Mouse (Mus musculus): ENCODE measurements around the gene Mrc2. TPM values are rescaled to one million over a fixed set of nuclear protein-coding genes. Genes with fewer than 3 reads are reported as not detected.

The Mrc2 gene
- total and polyA plus RNA-seq, 2 experiments from 2014 or later = 4.2 to 21.4 TPM

DNA sequence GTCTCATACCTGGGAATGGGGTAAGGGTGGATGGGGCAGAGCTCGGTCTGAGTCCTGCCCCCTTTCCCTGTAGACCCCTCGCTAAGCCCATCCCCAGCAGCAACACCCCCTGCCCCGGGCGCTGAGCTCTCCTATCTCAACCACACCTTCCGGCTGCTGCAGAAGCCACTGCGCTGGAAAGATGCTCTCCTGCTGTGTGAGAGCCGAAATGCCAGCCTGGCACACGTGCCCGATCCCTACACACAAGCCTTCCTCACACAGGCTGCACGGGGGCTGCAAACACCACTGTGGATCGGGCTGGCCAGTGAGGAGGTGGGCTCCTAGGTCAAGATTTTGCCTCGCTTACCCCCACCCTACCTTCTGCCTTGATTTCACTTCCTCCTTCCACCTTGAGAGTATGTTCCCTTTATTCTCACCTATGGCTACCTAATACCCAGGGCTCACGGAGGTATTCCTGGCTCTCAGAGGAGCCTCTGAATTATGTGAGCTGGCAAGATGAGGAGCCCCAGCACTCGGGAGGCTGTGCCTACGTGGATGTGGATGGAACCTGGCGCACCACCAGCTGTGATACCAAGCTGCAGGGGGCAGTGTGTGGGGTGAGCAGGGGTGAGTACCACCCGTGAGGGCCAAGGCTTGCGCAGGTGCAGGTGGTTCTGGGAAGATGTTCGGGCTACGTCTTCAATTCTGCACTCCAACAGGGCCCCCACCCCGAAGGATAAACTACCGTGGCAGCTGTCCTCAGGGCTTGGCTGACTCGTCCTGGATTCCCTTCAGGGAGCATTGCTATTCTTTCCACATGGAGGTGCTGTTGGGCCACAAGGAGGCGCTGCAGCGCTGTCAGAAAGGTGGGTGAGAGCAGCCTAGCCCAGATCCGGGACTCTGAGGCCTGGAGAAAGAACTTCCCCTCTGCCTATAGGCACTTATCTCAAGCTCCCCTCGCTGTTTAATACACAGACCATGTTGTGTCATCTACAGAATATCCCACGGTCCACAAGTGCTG lies 55.0 kb downstream of the Mrc2 start:
- Histone ChIP-seq H3K4me2 (ENCODE audit: low read depth, low read length) (peak overlapping the region; percentile 38), H3K9ac (replicated peaks; ENCODE audit: low read length) (peak overlapping the region; percentile 28; the same call in 1 of the 2 replicates), H3K4me1 (ENCODE audit: insufficient read depth, low read length) (no peaks in the 10 kb centered on the region), H3K4me3 (ENCODE audit: low read length) (no peak overlapping the region), H3K27ac (no peak overlapping the region), H3K36me3 (ENCODE audit: insufficient read depth, low read length) (no peaks in the 10 kb centered on the region), H3K27me3 (ENCODE audit: insufficient read depth, low read length) (no peaks in the 10 kb centered on the region), H3K9me3 (ENCODE audit: low read length) (no peaks in the 10 kb centered on the region)
- ATAC-seq (peak; percentile 85), DNase-seq (ENCODE audit: low spot score) (peak; percentile 94)
- TF ChIP-seq CTCF (IDR thresholded peaks at IDR 0.05; ENCODE audit: low read depth) = peak; percentile 96
- WGBS = 53% methylated on average over 28 of the region's 28 CpGs

DNA sequence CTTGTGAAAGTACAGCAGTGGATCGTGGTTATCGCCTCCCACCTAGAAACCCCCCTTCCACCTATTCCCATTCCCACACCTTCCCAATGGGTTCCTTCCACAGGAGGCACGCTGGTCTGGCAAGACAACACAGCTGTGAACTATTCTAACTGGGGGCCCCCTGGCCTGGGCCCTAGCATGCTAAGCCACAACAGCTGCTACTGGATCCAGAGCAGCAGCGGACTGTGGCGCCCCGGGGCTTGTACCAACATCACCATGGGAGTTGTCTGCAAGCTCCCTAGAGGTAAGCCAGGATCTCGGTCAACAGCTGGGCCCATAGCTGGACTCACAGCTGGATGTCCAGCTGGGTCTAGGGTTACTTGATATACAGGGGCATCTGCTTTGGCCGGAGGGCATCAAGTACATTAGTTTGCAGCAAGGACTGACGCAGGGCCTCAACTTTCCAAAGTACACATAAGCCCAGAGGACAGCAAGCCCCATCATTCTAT lies 56.1 kb downstream of the Mrc2 start:
- Histone ChIP-seq H3K9ac (replicated peaks; ENCODE audit: low read length) (no peak overlapping the region), H3K36me3 (ENCODE audit: insufficient read depth, low read length) (no peaks in the 10 kb centered on the region), H3K4me2 (ENCODE audit: low read depth, low read length) (no peak overlapping the region), H3K4me1 (ENCODE audit: insufficient read depth, low read length) (peaks cover 6% of the 10 kb centered on the region; the same call in 1 of the 2 replicates), H3K27me3 (ENCODE audit: insufficient read depth, low read length) (no peaks in the 10 kb centered on the region), H3K9me3 (ENCODE audit: low read length) (no peaks in the 10 kb centered on the region), H3K4me3 (ENCODE audit: low read length) (no peak overlapping the region), H3K27ac (no peak overlapping the region)
- ATAC-seq (no peak), DNase-seq (ENCODE audit: low spot score) (no peak)
- no peak for TF ChIP-seq CTCF (IDR thresholded peaks at IDR 0.05; ENCODE audit: low read depth)
- WGBS = 94% methylated on average over 9 of the region's 9 CpGs

DNA sequence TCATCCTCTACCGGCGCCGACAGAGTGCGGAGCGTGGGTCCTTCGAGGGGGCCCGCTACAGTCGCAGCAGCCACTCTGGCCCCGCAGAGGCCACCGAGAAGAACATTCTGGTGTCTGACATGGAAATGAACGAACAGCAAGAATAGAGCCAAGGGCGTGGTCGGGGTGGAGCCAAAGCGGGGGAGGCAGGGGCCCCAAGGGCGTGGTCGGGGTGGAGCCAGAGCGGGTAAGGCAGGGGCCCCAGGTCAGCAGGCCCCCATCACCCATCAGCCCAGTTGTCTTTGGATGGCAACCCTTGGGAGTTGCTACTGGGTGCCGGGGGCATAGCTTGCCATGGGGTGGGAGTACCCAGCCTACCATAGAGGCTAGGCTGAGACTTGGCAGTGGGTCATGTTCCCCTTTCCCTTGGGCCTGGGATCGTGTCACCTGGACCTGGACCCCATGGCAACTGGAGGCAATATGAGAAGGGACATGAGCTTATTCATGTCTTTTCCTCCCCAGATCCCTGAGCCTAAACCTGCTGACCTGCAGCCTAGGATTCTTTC lies 57.4 kb downstream of the Mrc2 start:
- ATAC-seq = no peak
- DNase-seq (ENCODE audit: low spot score) = no peak

DNA sequence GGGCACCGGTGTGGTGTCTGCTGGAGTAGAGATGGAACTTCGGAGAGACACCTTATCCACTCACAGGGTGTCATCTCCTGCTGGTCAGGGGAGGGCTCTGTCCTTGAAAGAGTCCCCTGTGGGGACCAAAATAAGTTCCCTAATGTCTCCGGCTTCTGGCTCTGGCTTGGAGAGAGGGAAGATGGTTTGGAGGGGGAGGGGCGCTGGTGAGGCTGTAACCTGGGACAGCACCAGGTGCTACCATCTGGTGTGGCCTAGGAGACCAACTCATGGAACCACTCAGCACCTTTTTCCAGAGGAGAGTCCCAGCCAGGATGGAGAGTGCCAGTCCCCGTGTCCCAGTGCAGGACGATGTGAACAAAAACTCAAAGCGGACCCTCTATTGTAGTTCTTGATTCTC lies 58.2 kb downstream of the Mrc2 start:
- H3K9me3 ChIP-seq (ENCODE audit: low read length) = no peaks in the 10 kb centered on the region
- H3K9ac ChIP-seq (replicated peaks; ENCODE audit: low read length) = no peak overlapping the region
- H3K4me1 ChIP-seq (ENCODE audit: insufficient read depth, low read length) = peaks cover 6% of the 10 kb centered on the region; the same call in 1 of the 2 replicates
- H3K4me3 ChIP-seq (ENCODE audit: low read length) = no peak overlapping the region
- no peak for TF ChIP-seq CTCF (IDR thresholded peaks at IDR 0.05; ENCODE audit: low read depth)
- DNase-seq (ENCODE audit: low spot score) = no peak
- no peak overlapping the region for H3K27ac ChIP-seq
- no peaks in the 10 kb centered on the region for H3K36me3 ChIP-seq (ENCODE audit: insufficient read depth, low read length)
- WGBS = 91% methylated on average over 7 of the region's 7 CpGs
- no peak for ATAC-seq
- H3K27me3 ChIP-seq (ENCODE audit: insufficient read depth, low read length) = no peaks in the 10 kb centered on the region
- H3K4me2 ChIP-seq (ENCODE audit: low read depth, low read length) = no peak overlapping the region

More for the DNA sequence above, 57.4 kb downstream of the Mrc2 start:
- no peak for TF ChIP-seq CTCF (IDR thresholded peaks at IDR 0.05; ENCODE audit: low read depth)
- Histone ChIP-seq H3K4me3 (ENCODE audit: low read length) (no peak overlapping the region), H3K9ac (replicated peaks; ENCODE audit: low read length) (no peak overlapping the region), H3K27me3 (ENCODE audit: insufficient read depth, low read length) (no peaks in the 10 kb centered on the region), H3K9me3 (ENCODE audit: low read length) (no peaks in the 10 kb centered on the region), H3K36me3 (ENCODE audit: insufficient read depth, low read length) (no peaks in the 10 kb centered on the region), H3K4me1 (ENCODE audit: insufficient read depth, low read length) (peaks cover 6% of the 10 kb centered on the region; the same call in 1 of the 2 replicates), H3K4me2 (ENCODE audit: low read depth, low read length) (no peak overlapping the region), H3K27ac (no peak overlapping the region)
- 94% methylated on average over 19 of the region's 19 CpGs for WGBS

DNA sequence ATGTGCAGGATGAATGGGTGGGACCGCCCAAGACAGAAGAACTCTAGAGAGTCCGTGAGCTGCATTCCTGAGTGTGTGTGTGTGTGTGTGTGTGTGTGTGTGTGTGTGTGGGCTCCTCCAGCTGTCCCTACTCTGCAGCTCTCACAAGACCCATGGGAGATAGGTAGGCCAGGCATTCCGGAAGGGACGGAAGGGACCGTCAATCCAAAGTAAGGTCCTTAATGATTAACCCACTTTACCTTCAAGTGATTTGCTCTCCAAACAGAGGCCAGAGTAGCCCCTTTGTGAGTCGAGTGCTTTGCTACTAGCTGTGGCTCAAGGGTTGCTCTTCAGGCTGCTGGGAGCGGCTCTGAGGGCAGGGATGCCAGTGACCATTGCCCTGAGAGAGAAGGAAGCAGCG lies 59.7 kb downstream of the Mrc2 start:
- H3K36me3 ChIP-seq (ENCODE audit: insufficient read depth, low read length) = no peaks in the 10 kb centered on the region
- no peaks in the 10 kb centered on the region for H3K9me3 ChIP-seq (ENCODE audit: low read length)
- no peak overlapping the region for H3K4me3 ChIP-seq (ENCODE audit: low read length)
- WGBS = 73% methylated on average over 8 of the region's 8 CpGs
- H3K27me3 ChIP-seq (ENCODE audit: insufficient read depth, low read length) = no peaks in the 10 kb centered on the region
- no peak for DNase-seq (ENCODE audit: low spot score)
- no peak for ATAC-seq
- no peak overlapping the region for H3K9ac ChIP-seq (replicated peaks; ENCODE audit: low read length)
- H3K4me2 ChIP-seq (ENCODE audit: low read depth, low read length) = no peak overlapping the region
- no peak overlapping the region for H3K27ac ChIP-seq
- peaks cover 6% of the 10 kb centered on the region; the same call in 1 of the 2 replicates for H3K4me1 ChIP-seq (ENCODE audit: insufficient read depth, low read length)
- no peak for TF ChIP-seq CTCF (IDR thresholded peaks at IDR 0.05; ENCODE audit: low read depth)

DNA sequence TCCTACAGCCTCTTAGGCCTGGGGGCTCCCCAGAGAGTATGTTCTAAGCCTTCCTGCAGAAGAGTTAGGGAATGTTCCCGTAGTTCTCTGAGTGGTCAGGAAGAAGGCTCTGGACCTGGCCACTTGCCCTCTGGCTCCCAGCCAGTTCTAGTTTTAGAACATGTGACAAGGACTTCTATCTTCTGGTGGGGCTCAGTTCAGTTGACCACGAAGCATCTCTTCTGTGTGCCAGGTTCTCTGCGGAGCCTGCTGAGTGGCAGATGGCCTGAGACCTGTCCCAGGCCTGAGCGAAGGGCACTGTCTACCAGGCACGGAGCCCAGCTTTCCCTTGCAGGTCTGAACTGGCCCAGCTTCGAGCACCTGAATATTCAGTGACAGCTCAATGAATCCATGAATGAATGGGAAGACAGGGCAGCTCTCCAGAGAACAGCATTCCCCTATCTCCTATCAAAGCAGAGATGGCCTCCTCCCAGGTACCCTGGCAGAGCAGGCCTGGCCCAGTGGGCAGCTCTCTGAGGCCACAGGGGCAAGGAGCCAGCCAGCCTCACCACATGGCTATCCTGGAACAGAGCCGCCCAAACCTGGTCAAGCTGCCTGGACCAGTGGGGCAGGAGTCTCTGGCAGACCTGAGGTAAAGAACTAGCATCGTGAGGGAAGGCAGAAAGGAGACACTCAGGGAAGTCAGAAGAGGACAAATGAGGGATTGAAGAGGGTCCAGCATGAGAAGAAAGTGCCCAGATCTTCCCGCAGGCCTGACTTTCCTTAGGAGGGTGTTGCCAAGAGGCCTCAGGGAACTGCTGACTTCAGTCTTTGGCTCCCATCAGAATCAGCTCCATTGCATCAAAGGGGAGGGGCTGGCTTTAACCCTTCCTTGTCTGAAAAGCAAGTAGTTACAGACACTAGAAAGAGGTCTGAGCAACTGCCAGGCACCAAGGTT lies 60.8 kb downstream of the Mrc2 start:
- Histone ChIP-seq H3K9ac (replicated peaks; ENCODE audit: low read length) (no peak overlapping the region), H3K27ac (peak overlapping the region; percentile 67), H3K4me3 (ENCODE audit: low read length) (no peak overlapping the region)

More for the DNA sequence above, 60.8 kb downstream of the Mrc2 start:
- DNase-seq (ENCODE audit: low spot score) (peak; percentile 80), ATAC-seq (peak; percentile 84)
- no peaks in the 10 kb centered on the region for H3K36me3 ChIP-seq (ENCODE audit: insufficient read depth, low read length)
- 34% methylated on average over 9 of the region's 9 CpGs for WGBS
- peaks cover 6% of the 10 kb centered on the region; the same call in 1 of the 2 replicates for H3K4me1 ChIP-seq (ENCODE audit: insufficient read depth, low read length)
- 0 out of 2 replicates have a peak overlapping the region, but pooled peaks have one; percentile 13 for H3K4me2 ChIP-seq (ENCODE audit: low read depth, low read length)
- no peaks in the 10 kb centered on the region for H3K9me3 ChIP-seq (ENCODE audit: low read length)
- no peak for TF ChIP-seq CTCF (IDR thresholded peaks at IDR 0.05; ENCODE audit: low read depth)
- no peaks in the 10 kb centered on the region for H3K27me3 ChIP-seq (ENCODE audit: insufficient read depth, low read length)
